Mouse (Mus musculus): ENCODE measurements at regions not wholly inside any gene's neighbourhood (a gene's known extent, or its start where the extent isn't known, plus 50 kb on each side); places are given as distances from the start of the nearest gene placed in this dataset.

- Histone ChIP-seq H3K36me3 (ENCODE audit: control insufficient read depth, insufficient read depth, low read length, poor library complexity, severe bottlenecking) (no peaks in the 10 kb centered on the region), H3K27me3 (ENCODE audit: control insufficient read depth, insufficient read depth, low read length, poor library complexity, severe bottlenecking) (no peaks in the 10 kb centered on the region)
- DNase-seq (ENCODE audit: low read depth, low spot score), result no peak
Observed at GRCm38 (mm10) chr13:19927807-19928206, 103.8 kb upstream of the Gpr141 start.

- no peak for DNase-seq (ENCODE audit: low read depth, low spot score)
- H3K36me3 ChIP-seq (ENCODE audit: control insufficient read depth, insufficient read depth, low read length, poor library complexity, severe bottlenecking), result no peaks in the 10 kb centered on the region
- no peaks in the 10 kb centered on the region; the same call in 1 of the 2 replicates for H3K27me3 ChIP-seq (ENCODE audit: control insufficient read depth, insufficient read depth, low read length, poor library complexity, severe bottlenecking)
Observed at GRCm38 (mm10) chr13:19921084-19921827, 97.2 kb upstream of the Gpr141 start.

GRCm38 (mm10) chr13:19911860-19912584, 88.0 kb upstream of the Gpr141 start:
- DNase-seq (ENCODE audit: low read depth, low spot score), result no peak
- Histone ChIP-seq H3K36me3 (ENCODE audit: control insufficient read depth, insufficient read depth, low read length, poor library complexity, severe bottlenecking) (no peaks in the 10 kb centered on the region), H3K27me3 (ENCODE audit: control insufficient read depth, insufficient read depth, low read length, poor library complexity, severe bottlenecking) (peaks cover 2% of the 10 kb centered on the region)

GRCm38 (mm10) chr13:19902786-19903185, 78.7 kb upstream of the Gpr141 start:
- H3K36me3 ChIP-seq (ENCODE audit: control insufficient read depth, insufficient read depth, low read length, poor library complexity, severe bottlenecking), result no peaks in the 10 kb centered on the region
- no peak for DNase-seq (ENCODE audit: low read depth, low spot score)

GRCm38 (mm10) chr13:19897191-19897590, 73.1 kb upstream of the Gpr141 start:
- Histone ChIP-seq H3K27me3 (ENCODE audit: control insufficient read depth, insufficient read depth, low read length, poor library complexity, severe bottlenecking) (no peaks in the 10 kb centered on the region), H3K36me3 (ENCODE audit: control insufficient read depth, insufficient read depth, low read length, poor library complexity, severe bottlenecking) (no peaks in the 10 kb centered on the region)
- no peak for DNase-seq (ENCODE audit: low read depth, low spot score)

More at GRCm38 (mm10) chr13:19902786-19903185, 78.7 kb upstream of the Gpr141 start:
- H3K27me3 ChIP-seq (ENCODE audit: control insufficient read depth, insufficient read depth, low read length, poor library complexity, severe bottlenecking), result no peaks in the 10 kb centered on the region

GRCm38 (mm10) chr13:19888983-19889773, 65.1 kb upstream of the Gpr141 start:
- H3K36me3 ChIP-seq (ENCODE audit: control insufficient read depth, insufficient read depth, low read length, poor library complexity, severe bottlenecking), result no peaks in the 10 kb centered on the region
- H3K27me3 ChIP-seq (ENCODE audit: control insufficient read depth, insufficient read depth, low read length, poor library complexity, severe bottlenecking), result no peaks in the 10 kb centered on the region
- DNase-seq (ENCODE audit: low read depth, low spot score), result no peak

GRCm38 (mm10) chr13:19883896-19884658, 60.0 kb upstream of the Gpr141 start:
- Histone ChIP-seq H3K27me3 (ENCODE audit: control insufficient read depth, insufficient read depth, low read length, poor library complexity, severe bottlenecking) (no peaks in the 10 kb centered on the region), H3K36me3 (ENCODE audit: control insufficient read depth, insufficient read depth, low read length, poor library complexity, severe bottlenecking) (no peaks in the 10 kb centered on the region)
- DNase-seq (ENCODE audit: low read depth, low spot score), result no peak

- no peak for DNase-seq (ENCODE audit: low read depth, low spot score)
- Histone ChIP-seq H3K36me3 (ENCODE audit: control insufficient read depth, insufficient read depth, low read length, poor library complexity, severe bottlenecking) (no peaks in the 10 kb centered on the region), H3K27me3 (ENCODE audit: control insufficient read depth, insufficient read depth, low read length, poor library complexity, severe bottlenecking) (no peaks in the 10 kb centered on the region)
Observed at GRCm38 (mm10) chr13:19882889-19883288, 58.8 kb upstream of the Gpr141 start.

GRCm38 (mm10) chr13:19881772-19882171, 57.7 kb upstream of the Gpr141 start:
- DNase-seq (ENCODE audit: low read depth, low spot score), result no peak
- Histone ChIP-seq H3K36me3 (ENCODE audit: control insufficient read depth, insufficient read depth, low read length, poor library complexity, severe bottlenecking) (no peaks in the 10 kb centered on the region), H3K27me3 (ENCODE audit: control insufficient read depth, insufficient read depth, low read length, poor library complexity, severe bottlenecking) (no peaks in the 10 kb centered on the region)

GRCm38 (mm10) chr13:19874621-19875249, 50.7 kb upstream of the Gpr141 start:
- DNase-seq (ENCODE audit: low read depth, low spot score), result no peak
- Histone ChIP-seq H3K36me3 (ENCODE audit: control insufficient read depth, insufficient read depth, low read length, poor library complexity, severe bottlenecking) (no peaks in the 10 kb centered on the region), H3K27me3 (ENCODE audit: control insufficient read depth, insufficient read depth, low read length, poor library complexity, severe bottlenecking) (no peaks in the 10 kb centered on the region)

Data from splenic B cell, adult 2 months (primary cell).